Mouse (Mus musculus) CD4-positive, CD25-positive, alpha-beta regulatory T cell (primary cell): ENCODE data around the gene Prr11. TPM values are rescaled to one million over a fixed set of nuclear protein-coding genes. Genes with fewer than 3 reads are reported as not detected.

Experiments
- polyA plus RNA-seq: library from polyadenylated mRNA; unstranded; fragments of 100-300 nt; shearing (Covaris generic); gene quantifications from one replicate; pipeline ENCODE4 v1.2.1, GENCODE M21; 2017

Prr11 gene
- 0.22 TPM for polyA plus RNA-seq

DNA sequence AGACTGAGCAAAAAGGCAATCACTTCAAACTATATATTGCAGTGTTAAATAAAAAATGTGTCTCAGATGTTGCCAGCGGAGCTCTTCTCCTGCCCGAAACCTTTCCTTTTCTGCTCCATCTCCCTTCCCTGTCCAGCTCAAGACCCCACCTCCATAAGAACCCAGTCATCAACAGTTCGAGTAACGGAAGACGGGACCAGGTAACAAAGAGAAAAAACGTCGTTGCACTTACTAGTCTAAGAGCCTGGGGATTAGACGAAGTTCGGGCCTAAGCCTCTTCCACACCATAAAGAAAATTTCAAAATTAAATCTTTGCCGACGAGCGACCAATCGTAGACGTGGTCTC is at the start of gene Prr11:
Gene Prr11 (minus strand): TSS at position 300 of the 346 bp plus-strand sequence.

DNA sequence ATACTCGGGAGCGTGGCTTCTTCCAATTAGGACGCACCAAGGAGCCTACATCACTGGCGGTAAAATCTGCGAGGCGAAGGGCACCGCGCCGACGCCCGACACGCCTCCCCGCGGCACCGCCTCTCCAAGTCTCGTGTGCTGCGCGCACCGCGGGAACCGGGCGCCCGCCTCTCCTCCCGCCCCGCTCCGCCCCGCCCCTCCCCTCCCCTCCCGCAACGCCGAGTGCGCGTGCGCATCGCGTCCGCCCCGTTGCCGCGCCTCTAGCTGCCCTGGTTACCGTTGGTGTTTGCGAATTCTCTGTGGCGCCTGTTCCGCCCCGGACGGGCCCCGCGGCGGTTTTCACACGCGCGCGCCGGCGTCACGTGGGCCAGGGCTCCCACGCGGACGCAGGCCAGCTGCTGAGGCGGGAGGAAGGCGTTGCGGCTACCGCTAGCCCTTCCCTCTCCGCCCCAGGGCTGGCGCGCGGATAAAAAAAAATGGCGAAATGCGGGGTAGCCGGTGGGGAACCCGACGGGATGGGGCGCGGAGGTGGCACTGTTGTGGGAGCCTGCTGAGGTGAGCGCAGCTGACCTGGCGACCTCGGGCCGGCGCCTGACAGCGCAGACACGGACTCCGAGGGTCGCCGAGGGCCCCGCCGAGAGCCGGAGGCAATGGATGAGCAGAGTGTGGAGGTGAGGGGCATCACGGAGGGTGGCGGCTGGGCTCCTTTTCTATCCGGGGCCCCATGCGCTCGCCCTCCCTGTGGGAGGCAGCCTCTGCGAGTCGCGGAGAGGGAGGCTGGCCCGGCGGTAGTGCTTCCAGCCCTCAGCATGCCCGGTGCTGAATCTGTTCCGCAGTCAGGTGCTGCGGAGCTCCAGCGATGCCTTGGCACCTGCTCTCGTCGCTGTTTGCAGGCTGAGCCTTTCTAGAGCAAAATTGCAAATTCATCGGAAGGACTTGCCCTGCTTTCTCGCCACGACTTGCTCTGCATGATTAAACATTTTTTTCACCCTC is 18.6 kb upstream of the Prr11 start, which contains the start of gene Trim37:
Gene Trim37 (plus strand): TSS at position 254 of the 993 bp plus-strand sequence.

DNA sequence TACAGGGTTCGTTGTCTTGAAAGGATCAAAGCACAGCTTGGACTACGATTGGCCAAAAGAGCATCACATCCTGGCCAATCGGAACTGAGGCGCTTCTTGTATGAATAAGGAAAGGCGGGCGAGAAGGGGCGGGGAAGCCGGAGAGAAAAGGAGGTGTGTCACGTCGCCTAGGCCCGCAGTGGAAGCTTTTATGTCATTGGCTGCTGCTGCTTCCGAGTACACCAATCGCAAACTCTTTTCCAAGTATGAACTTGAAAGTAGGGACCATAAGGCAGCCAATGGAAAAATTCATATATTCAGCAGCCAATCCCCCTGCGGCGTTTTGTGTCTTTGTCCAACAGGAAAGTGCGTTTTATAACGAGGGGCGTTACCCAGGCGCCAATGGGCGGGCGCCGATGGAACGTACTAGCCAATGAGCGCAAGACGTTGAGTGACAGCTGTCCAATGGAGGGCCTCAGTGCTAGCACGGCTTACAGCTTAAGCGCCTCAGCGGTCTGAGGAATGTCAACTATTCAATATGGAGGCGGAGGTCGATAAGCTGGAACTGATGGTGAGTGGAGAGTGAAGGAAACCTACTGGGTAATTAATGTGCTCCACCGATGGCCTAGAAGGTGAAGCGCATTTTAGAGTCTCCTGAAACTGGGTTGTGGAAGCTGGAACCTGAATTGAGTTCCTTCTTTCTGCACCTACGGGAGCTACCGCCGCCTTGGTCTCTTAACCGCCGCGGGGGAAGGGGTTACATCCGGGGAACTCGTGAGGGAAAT is 429 bp upstream of the Prr11 start, which contains the start of gene Ska2:
Gene Ska2 (plus strand): TSS at position 480 of the 764 bp plus-strand sequence.

GRCm38 (mm10) chr11:87086290-87086984 is 22.1 kb downstream of the Prr11 start, which contains the start of gene Smg8:
Gene Smg8 (minus strand): TSS chr11:87086774.

DNA sequence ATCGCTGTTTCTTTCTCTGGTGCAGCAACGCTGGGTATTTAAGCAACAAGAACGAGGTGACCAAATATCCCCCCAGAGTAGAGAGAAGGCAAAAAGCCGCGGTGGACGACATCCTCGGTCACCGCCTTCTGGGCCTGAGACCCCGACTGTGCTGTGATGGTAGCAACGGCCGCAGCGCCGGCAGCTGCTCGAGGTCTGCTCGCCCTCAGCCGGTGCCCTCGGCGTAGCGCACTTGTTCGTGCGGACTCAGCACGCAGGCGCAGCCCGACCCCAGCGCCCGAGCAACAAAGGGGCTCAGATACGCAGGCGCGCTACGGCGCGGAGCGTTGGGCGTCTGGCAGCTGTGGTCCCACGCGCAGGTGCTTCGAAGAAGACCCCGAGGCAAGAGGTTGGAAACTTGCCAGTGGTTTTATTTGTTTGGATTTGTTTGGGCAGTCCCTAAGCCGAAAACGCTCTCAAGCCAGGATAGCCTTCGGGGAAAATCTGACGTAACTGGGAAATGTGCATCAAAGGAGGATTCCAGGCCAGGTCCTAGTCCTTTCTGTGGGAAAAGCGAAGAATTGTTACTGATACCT is 34.6 kb downstream of the Prr11 start, which contains the start of gene Gdpd1:
Gene Gdpd1 (minus strand): TSS at position 197 of the 575 bp plus-strand sequence.

Other genes starting within 250 kb of the Prr11 start
- 3.2 TPM for gene Ypel2, start 115.0 kb downstream of the Prr11 start, polyA plus RNA-seq
- gene Gdpd1, start 34.6 kb downstream of the Prr11 start, polyA plus RNA-seq: 0.55 TPM
- 21.1 TPM for gene Smg8, start 21.9 kb downstream of the Prr11 start, polyA plus RNA-seq
- gene Ska2, start 526 bp upstream of the Prr11 start, polyA plus RNA-seq: 11.8 TPM
- gene Trim37, start 18.4 kb upstream of the Prr11 start, polyA plus RNA-seq: 14.5 TPM